Comparison of ENCODE assay signal across 8 mouse cellular contexts in the genomic region with DNA sequence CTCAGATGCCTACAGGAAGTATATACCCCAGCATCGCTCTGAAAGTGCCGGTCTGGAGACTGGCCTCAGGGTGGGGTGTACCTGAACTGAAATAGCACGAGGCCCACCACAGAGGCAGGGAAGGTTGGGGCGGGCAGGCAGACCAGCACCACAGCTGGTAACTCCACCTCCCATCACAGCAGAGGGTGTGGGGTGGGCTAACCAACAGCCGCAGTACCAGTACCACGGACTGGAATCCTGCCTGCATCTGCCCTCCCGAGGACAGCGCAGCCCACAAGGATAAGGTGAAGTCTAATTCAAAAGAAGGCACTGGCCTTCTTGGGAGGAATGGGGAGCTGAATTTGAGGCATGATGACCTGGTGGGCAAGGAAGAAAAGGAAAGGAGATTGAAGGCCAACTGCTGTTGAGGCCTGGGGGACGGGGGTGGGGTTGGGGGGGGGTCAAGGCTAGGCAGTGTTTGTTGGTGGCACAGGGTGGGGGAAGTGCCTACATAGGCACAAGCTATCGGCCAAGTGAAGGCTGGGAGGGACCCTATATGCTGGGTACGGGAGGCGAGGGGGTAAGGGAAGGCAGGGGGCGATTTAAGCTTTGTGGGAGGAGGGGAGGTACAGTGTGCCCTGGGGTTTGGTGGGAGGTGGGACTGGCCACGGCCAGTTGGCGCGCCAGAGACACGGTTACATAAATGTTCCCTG. TPM values are rescaled to one million over a fixed set of nuclear protein-coding genes. Genes with fewer than 3 reads are reported as not detected.
DNase-seq lines count a peak whose midpoint lies in the region; ATAC-seq lines count a peak whose summit lies in the region.

No protein-coding gene starts in this region.

- H3K27me3 ChIP-seq in intestine, embryonic 14.5 days (replicated peaks; ENCODE audit: control insufficient read depth, insufficient read depth, low read length), result no peaks in the 10 kb centered on the region
- no peaks in the 10 kb centered on the region for H3K27me3 ChIP-seq in neural tube, embryonic 13.5 days

- no peaks in the 10 kb centered on the region for H3K9me3 ChIP-seq in intestine, embryonic 14.5 days (ENCODE audit: control insufficient read depth, low read length)
- H3K9me3 ChIP-seq in neural tube, embryonic 13.5 days, result no peaks in the 10 kb centered on the region

- DNase-seq in adrenal gland, postnatal 14 days, result peak; percentile 58
- DNase-seq in adrenal gland, postnatal 4 days (ENCODE audit: low spot score in 2 of 2), result no peak
- peak; percentile 33 for DNase-seq in retina, postnatal 1 day
- no peak for DNase-seq in retina, embryonic 14.5 days (ENCODE audit: low spot score)
- no peak for DNase-seq in intestine, embryonic 14.5 days (ENCODE audit: low spot score)
- DNase-seq in embryo, embryonic 11 days, result no peak
- DNase-seq in layer of hippocampus, postnatal 36 days, result no peak

- peak overlapping the region; percentile 61 for H3K4me2 ChIP-seq in intestine, embryonic 14.5 days (ENCODE audit: low read length)
- peak overlapping the region; percentile 62 for H3K4me2 ChIP-seq in neural tube, embryonic 13.5 days

- peak overlapping the region; percentile 35 for H3K9ac ChIP-seq in intestine, embryonic 14.5 days (ENCODE audit: low read length)
- peak overlapping the region; percentile 67 for H3K9ac ChIP-seq in neural tube, embryonic 13.5 days

- WGBS in intestine, embryonic 14.5 days, result 19% methylated on average over 17 of the region's 17 CpGs
- 24% methylated on average over 17 of the region's 17 CpGs for WGBS in neural tube, embryonic 13.5 days

- no peaks in the 10 kb centered on the region for H3K36me3 ChIP-seq in intestine, embryonic 14.5 days (ENCODE audit: control insufficient read depth, insufficient read depth, low read length)
- peaks cover 3% of the 10 kb centered on the region for H3K36me3 ChIP-seq in neural tube, embryonic 13.5 days

- H3K4me3 ChIP-seq in intestine, embryonic 14.5 days (ENCODE audit: low read depth, low read length), result peak overlapping the region; percentile 33
- peak overlapping the region; percentile 28 for H3K4me3 ChIP-seq in neural tube, embryonic 13.5 days

- H3K27ac ChIP-seq in intestine, embryonic 14.5 days (ENCODE audit: low read depth), result peak overlapping the region; percentile 80; the same call in 1 of the 2 replicates
- peak overlapping the region; percentile 52; the same call in 1 of the 2 replicates for H3K27ac ChIP-seq in neural tube, embryonic 13.5 days (replicated peaks)

- H3K4me1 ChIP-seq in intestine, embryonic 14.5 days (replicated peaks; ENCODE audit: control insufficient read depth, insufficient read depth, low read length), result peaks cover 6% of the 10 kb centered on the region; the same call in 1 of the 2 replicates
- H3K4me1 ChIP-seq in neural tube, embryonic 13.5 days (replicated peaks), result peaks cover 54% of the 10 kb centered on the region

- ATAC-seq in intestine, embryonic 14.5 days (replicated peaks; ENCODE audit: low FRiP score, low TSS enrichment, low read depth), result peak; percentile 28; the same call in 1 of the 2 replicates
- ATAC-seq in neural tube, embryonic 13.5 days (ENCODE audit: low read depth), result peak; percentile 33; the same call in 1 of the 2 replicates

RNA-seq across cellular contexts. Expression of a gene that starts 20.2 kb away (rescaled TPM):
- not detected in 2 replicates for total RNA-seq in adrenal gland, postnatal 14 days (2021)
- total RNA-seq in adrenal gland, postnatal 4 days (2021), result not detected
- polyA plus RNA-seq in intestine, embryonic 14.5 days (2014; fragmentation: Nextera tagmentation; extraction: Ambion mirVana), result 0.30 TPM in 1 of 2 replicates, not detected in the other
- 0.20 TPM in 1 of 2 replicates, not detected in the other for polyA plus RNA-seq in neural tube, embryonic 13.5 days (2015; fragmentation: Nextera tagmentation; extraction: Ambion mirVana)
- total RNA-seq in layer of hippocampus, postnatal 36 days (2021), result not detected

RNA-seq across cellular contexts. Expression of a gene that starts 42.3 kb away (rescaled TPM):
- total RNA-seq in adrenal gland, postnatal 14 days (2021), result 85.8 and 102 TPM in 2 replicates
- total RNA-seq in adrenal gland, postnatal 4 days (2021), result 10 to 100 TPM; 70.9 to 77.5 TPM
- polyA plus RNA-seq in intestine, embryonic 14.5 days (2014; fragmentation: Nextera tagmentation; extraction: Ambion mirVana), result 30.7 and 32.1 TPM in 2 replicates
- 28.1 and 32.5 TPM in 2 replicates for polyA plus RNA-seq in neural tube, embryonic 13.5 days (2015; fragmentation: Nextera tagmentation; extraction: Ambion mirVana)
- 100 to 1,000 TPM; 189 to 211 TPM for total RNA-seq in layer of hippocampus, postnatal 36 days (2021)

Comparison
In these comparisons a context has a peak if more than half of its experiments do, and no peak if none do; other contexts are left out.
1. DNase-seq: peak in adrenal gland, postnatal 14 days (single experiment) and retina, postnatal 1 day (single experiment); none in adrenal gland, postnatal 4 days (0 of 2), retina, embryonic 14.5 days (single experiment), intestine, embryonic 14.5 days (single experiment), embryo, embryonic 11 days (single experiment) and layer of hippocampus, postnatal 36 days (0 of 2).